Mouse (Mus musculus): ENCODE results near the gene Vill.

DNA sequence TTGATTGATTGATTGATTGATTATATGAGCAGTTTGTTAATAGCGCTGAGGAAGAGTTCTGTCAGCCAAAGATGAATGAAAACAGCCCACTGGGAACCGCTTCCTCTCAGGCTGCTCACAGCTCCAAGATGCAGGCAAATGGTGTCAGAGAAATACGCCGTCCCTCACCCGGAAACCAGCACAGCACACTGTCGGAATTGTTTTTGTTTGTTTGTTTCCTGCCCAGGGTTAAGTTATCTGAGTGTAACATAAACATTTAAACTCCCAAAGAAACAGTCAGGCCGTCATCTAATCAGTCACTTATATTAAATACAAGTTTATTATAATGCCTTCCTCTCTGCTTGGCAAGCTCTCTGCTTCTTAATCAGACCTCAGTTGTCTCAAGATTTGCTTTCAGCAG, 43.7 kb upstream of the Vill start:
- TF ChIP-seq POLR2A (IDR thresholded peaks at IDR 0.05; ENCODE audit: insufficient read depth, low read length): no peak
- no peak for TF ChIP-seq CTCF (IDR thresholded peaks at IDR 0.05; ENCODE audit: low read depth, low read length)

All from ES-Bruce4 (cell line).